In genomic region chr3:118431031-118431723, GRCm38 (mm10) we compare ENCODE assay signal across 8 mouse cellular contexts.
DNase-seq lines count a peak whose midpoint lies in the region; ATAC-seq and TF ChIP-seq lines count a peak whose summit lies in the region.

No protein-coding gene starts in this region.

- peak overlapping the region; percentile 64 for H3K4me2 ChIP-seq in forebrain, embryonic 11.5 days (ENCODE audit: low read depth, low read length, severe bottlenecking)
- H3K4me2 ChIP-seq in lung, embryonic 15.5 days: peak overlapping the region; percentile 51

- peak overlapping the region; percentile 43; the same call in 1 of the 2 replicates for H3K4me3 ChIP-seq in E14TG2a.4 (replicated peaks; ENCODE audit: low read length)
- H3K4me3 ChIP-seq in forebrain, embryonic 11.5 days (ENCODE audit: low read depth, low read length): peak overlapping the region; percentile 37
- peak overlapping the region; percentile 79 for H3K4me3 ChIP-seq in layer of hippocampus, adult 2 months
- H3K4me3 ChIP-seq in lung, embryonic 15.5 days: no peak overlapping the region

- TF ChIP-seq CTCF in E14TG2a.4 (conservative IDR thresholded peaks at IDR 0.05; ENCODE audit: low read length): no peak
- TF ChIP-seq CTCF in layer of hippocampus, adult 2 months (conservative IDR thresholded peaks at IDR 0.05): no peak

- peak; percentile 64; the same call in 1 of the 2 replicates for ATAC-seq in forebrain, embryonic 11.5 days (replicated peaks; ENCODE audit: low FRiP score)
- ATAC-seq in lung, embryonic 15.5 days (ENCODE audit: borderline replicate concordance, extremely low read depth, low FRiP score, low TSS enrichment): peak; percentile 78; the same call in 1 of the 2 replicates

- 0 out of 2 replicates have a peak overlapping the region, but pooled peaks have one; percentile 37 for H3K27ac ChIP-seq in forebrain, embryonic 11.5 days (ENCODE audit: low read depth, low read length)
- H3K27ac ChIP-seq in layer of hippocampus, adult 2 months: peak overlapping the region; percentile 98
- H3K27ac ChIP-seq in lung, embryonic 15.5 days: no peak overlapping the region

- H3K9ac ChIP-seq in forebrain, embryonic 11.5 days (ENCODE audit: low read length): peak overlapping the region; percentile 59
- no peak overlapping the region for H3K9ac ChIP-seq in lung, embryonic 15.5 days

- no peaks in the 10 kb centered on the region for H3K9me3 ChIP-seq in E14TG2a.4 (ENCODE audit: low read length)
- H3K9me3 ChIP-seq in forebrain, embryonic 11.5 days (ENCODE audit: control insufficient read depth, low read length): no peaks in the 10 kb centered on the region
- H3K9me3 ChIP-seq in lung, embryonic 15.5 days: no peaks in the 10 kb centered on the region

- H3K27me3 ChIP-seq in E14TG2a.4 (ENCODE audit: insufficient read depth, low read length): peaks cover 59% of the 10 kb centered on the region
- peaks cover 19% of the 10 kb centered on the region; the same call in 1 of the 2 replicates for H3K27me3 ChIP-seq in forebrain, embryonic 11.5 days (ENCODE audit: control insufficient read depth, insufficient read depth, low read length)
- peaks cover 61% of the 10 kb centered on the region for H3K27me3 ChIP-seq in lung, embryonic 15.5 days

- H3K4me1 ChIP-seq in E14TG2a.4 (replicated peaks; ENCODE audit: low read depth, low read length): peaks cover 30% of the 10 kb centered on the region
- peaks cover 3% of the 10 kb centered on the region; the same call in 1 of the 2 replicates for H3K4me1 ChIP-seq in forebrain, embryonic 11.5 days (replicated peaks; ENCODE audit: control insufficient read depth, insufficient read depth, low read length)
- peaks cover 15% of the 10 kb centered on the region for H3K4me1 ChIP-seq in lung, embryonic 15.5 days

- DNase-seq in adrenal gland, adult 2 months: peak; percentile 80
- DNase-seq in forebrain, embryonic 11.5 days (ENCODE audit: low spot score): peak; percentile 90
- DNase-seq in heart, postnatal 4 days: peak; percentile 88
- peak in 1 of 2 experiments; percentile 57 for DNase-seq in layer of hippocampus, adult 2 months (ENCODE audit: low spot score in 2 of 2)
- peak; percentile 81 for DNase-seq in ovary, postnatal 36 days (ENCODE audit: low spot score)
- no peak for DNase-seq in spleen, adult 18-20 months

- 2% methylated on average over 22 of the region's 22 CpGs for WGBS in forebrain, embryonic 11.5 days
- WGBS in lung, embryonic 15.5 days: 2% methylated on average over 22 of the region's 22 CpGs

- H3K36me3 ChIP-seq in E14TG2a.4 (ENCODE audit: insufficient read depth, low read length): no peaks in the 10 kb centered on the region
- H3K36me3 ChIP-seq in forebrain, embryonic 11.5 days (ENCODE audit: control insufficient read depth, insufficient read depth, low read length): no peaks in the 10 kb centered on the region
- no peaks in the 10 kb centered on the region for H3K36me3 ChIP-seq in lung, embryonic 15.5 days

Comparison
In these comparisons a context has a peak if more than half of its experiments do, and no peak if none do; other contexts are left out.
1. DNase-seq: peak in adrenal gland, adult 2 months (single experiment), forebrain, embryonic 11.5 days (single experiment), heart, postnatal 4 days (single experiment) and ovary, postnatal 36 days (single experiment); none in spleen, adult 18-20 months (0 of 2).